Mouse (Mus musculus) ES-Bruce4 (cell line): ENCODE results near the gene Pard3.

ENCODE experiments used
- CTCF ChIP-seq: IDR thresholded peaks from one replicate; pipeline ENCODE4 v1.8.1; 2011; ENCODE audit warnings: low read depth, low read length
- POLR2A ChIP-seq: IDR thresholded peaks from one replicate; pipeline ENCODE4 v1.8.1; 2011; ENCODE audit warnings: low read length; ENCODE audit not compliant: insufficient read depth

DNA sequence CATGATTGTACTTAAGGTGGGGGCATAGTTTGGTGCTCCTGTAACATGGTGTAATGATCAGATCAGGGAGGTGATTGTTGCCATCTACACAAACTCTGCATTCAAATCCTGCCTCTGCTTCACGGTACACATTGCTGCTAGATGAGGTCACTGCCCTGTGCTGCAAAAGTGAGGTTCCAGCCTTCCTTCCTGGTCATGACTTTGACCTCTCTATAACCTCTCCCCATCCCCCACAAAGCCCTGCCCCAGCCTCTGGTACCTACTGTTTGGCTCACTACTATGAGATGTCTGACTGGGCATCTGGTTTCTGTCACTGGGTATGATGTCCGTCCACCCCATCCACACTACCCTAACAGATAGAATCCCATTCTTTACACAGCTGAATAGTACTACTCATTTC lies 408.5 kb downstream of the Pard3 start:
- TF ChIP-seq POLR2A (no peak), CTCF (no peak)
